Mouse (Mus musculus) stomach, postnatal 0 days (tissue): ENCODE measurements around the gene Arhgap42. TPM values are rescaled to one million over a fixed set of nuclear protein-coding genes. Genes with fewer than 3 reads are reported as not detected.

Experiments used
- ATAC-seq: fragments of 200-750 bp; cut with Nextera tagmentation; 2 replicates; pipeline ENCODE4 v1.8.0; 2017; ENCODE audit not compliant: low FRiP score, low TSS enrichment
- DNase-seq: peaks from one replicate; pipeline ENCODE4 v3.0.0-alpha.2; 2016; ENCODE audit warnings: low spot score
- H3K27ac ChIP-seq: fragments of 300-500 bp; sonication (generic); replicated peaks from 2 replicates; pipeline ENCODE4 v1.5.1; 2014; ENCODE audit warnings: mild to moderate bottlenecking, control low read depth
- H3K27me3 ChIP-seq: fragments of 300-500 bp; sonication (generic); 2 replicates; pipeline ENCODE4 v1.6.1; 2014; ENCODE audit warnings: low read length; ENCODE audit not compliant: control insufficient read depth, insufficient read depth
- H3K36me3 ChIP-seq: fragments of 300-500 bp; sonication (generic); 2 replicates; pipeline ENCODE4 v1.6.1; 2014; ENCODE audit warnings: low read length, mixed read lengths; ENCODE audit not compliant: control insufficient read depth, insufficient read depth
- H3K4me1 ChIP-seq: fragments of 300-500 bp; sonication (generic); replicated peaks from 2 replicates; pipeline ENCODE4 v1.6.1; 2014; ENCODE audit warnings: antibody characterized with exemption; ENCODE audit not compliant: control insufficient read depth, insufficient read depth
- H3K4me2 ChIP-seq: fragments of 300-500 bp; sonication (generic); replicated peaks from 2 replicates; pipeline ENCODE4 v1.6.1; 2014; ENCODE audit warnings: low read depth, mild to moderate bottlenecking, control low read depth, moderate library complexity
- H3K4me3 ChIP-seq: fragments of 300-500 bp; sonication (generic); 2 replicates; pipeline ENCODE4 v1.5.1; 2014; ENCODE audit warnings: low read depth, low read length, control low read depth
- H3K9ac ChIP-seq: fragments of 300-500 bp; sonication (generic); 2 replicates; pipeline ENCODE4 v1.6.1; 2014; ENCODE audit warnings: mild to moderate bottlenecking, low read length, control low read depth, mixed read lengths
- H3K9me3 ChIP-seq: fragments of 300-500 bp; sonication (generic); 2 replicates; pipeline ENCODE4 v1.6.1; 2016; ENCODE audit warnings: low read length; ENCODE audit not compliant: control insufficient read depth
- CTCF ChIP-seq: IDR thresholded peaks from 2 replicates; pipeline ENCODE4 v1.5.1; 2016; ENCODE audit warnings: antibody characterized with exemption, low read depth, mild to moderate bottlenecking, moderate library complexity
- EP300 ChIP-seq: optimal IDR thresholded peaks from 2 replicates; pipeline ENCODE3; 2016; ENCODE audit warnings: antibody characterized with exemption
- WGBS: fragments of 180-500 bp; shearing (Covaris S2); extraction: QIAGEN DNeasy Blood & Tissue Kit; methylation state at CpG from one replicate; pipeline ENCODE4 v1.1.7; 2014; 5-methylcytosine and 5-hydroxymethylcytosine counted together
- polyA plus RNA-seq: library from polyadenylated mRNA; unstranded; fragments of >200 nt; fragmentation: Nextera tagmentation; extraction: Ambion mirVana; gene quantifications from 2 replicates; pipeline ENCODE4 v1.2.1, GENCODE M21; 2015

Gene Arhgap42
- polyA plus RNA-seq, 1 experiment from 2014 or later = 21.7 TPM

GRCm38 (mm10) chr9:9237511-9237910 is 1.4 kb downstream of the Arhgap42 start:
- DNase-seq = no peak
- H3K9ac ChIP-seq = peak overlapping the region; percentile 45

GRCm38 (mm10) chr9:9229662-9230061 is 9.2 kb downstream of the Arhgap42 start:
- Histone ChIP-seq H3K4me3 (no peak overlapping the region), H3K4me1 (no peaks in the 10 kb centered on the region), H3K4me2 (no peak overlapping the region), H3K36me3 (no peaks in the 10 kb centered on the region), H3K9ac (no peak overlapping the region), H3K9me3 (no peaks in the 10 kb centered on the region), H3K27ac (no peak overlapping the region), H3K27me3 (no peaks in the 10 kb centered on the region)
- ATAC-seq = no peak
- no peak for DNase-seq
- TF ChIP-seq CTCF = no peak
- TF ChIP-seq EP300 = no peak
- WGBS = 70% methylated on average over 3 of the region's 3 CpGs

More at GRCm38 (mm10) chr9:9237511-9237910, 1.4 kb downstream of the Arhgap42 start:
- Histone ChIP-seq H3K4me1 (0 out of 2 replicates have a peak, but pooled peaks cover 2% of the 10 kb centered on the region), H3K27me3 (no peaks in the 10 kb centered on the region), H3K9me3 (no peaks in the 10 kb centered on the region), H3K4me2 (peak overlapping the region; percentile 69), H3K27ac (no peak overlapping the region; the same call in 1 of the 2 replicates), H3K4me3 (peak overlapping the region; percentile 85), H3K36me3 (no peaks in the 10 kb centered on the region)
- TF ChIP-seq CTCF = no peak
- no peak for TF ChIP-seq EP300
- no peak for ATAC-seq
- WGBS = 33% methylated on average over 5 of the region's 5 CpGs

- H3K4me1 ChIP-seq = no peaks in the 10 kb centered on the region
- DNase-seq = no peak
- ATAC-seq = no peak
- 69% methylated on average over 1 of the region's 1 CpGs for WGBS
- H3K27me3 ChIP-seq = no peaks in the 10 kb centered on the region
- no peak overlapping the region for H3K4me2 ChIP-seq
- H3K9ac ChIP-seq = no peak overlapping the region
- no peaks in the 10 kb centered on the region for H3K9me3 ChIP-seq
- TF ChIP-seq EP300 (no peak), CTCF (no peak)
- H3K4me3 ChIP-seq = no peak overlapping the region
- H3K36me3 ChIP-seq = no peaks in the 10 kb centered on the region
- H3K27ac ChIP-seq = no peak overlapping the region
Measured at GRCm38 (mm10) chr9:9224837-9225236, 14.1 kb downstream of the Arhgap42 start.

GRCm38 (mm10) chr9:9223384-9223783 is 15.5 kb downstream of the Arhgap42 start:
- Histone ChIP-seq H3K4me3 (no peak overlapping the region), H3K27ac (no peak overlapping the region), H3K4me2 (no peak overlapping the region), H3K27me3 (no peaks in the 10 kb centered on the region), H3K36me3 (no peaks in the 10 kb centered on the region), H3K9ac (no peak overlapping the region), H3K9me3 (no peaks in the 10 kb centered on the region), H3K4me1 (no peaks in the 10 kb centered on the region)
- TF ChIP-seq EP300 (no peak), CTCF (no peak)
- WGBS = 66% methylated on average over 3 of the region's 3 CpGs
- DNase-seq = no peak
- no peak for ATAC-seq

- no peak overlapping the region for H3K4me3 ChIP-seq
- no peak for TF ChIP-seq EP300
- TF ChIP-seq CTCF = no peak
- H3K4me1 ChIP-seq = no peaks in the 10 kb centered on the region
- H3K4me2 ChIP-seq = no peak overlapping the region
- no peaks in the 10 kb centered on the region for H3K9me3 ChIP-seq
- no peaks in the 10 kb centered on the region for H3K36me3 ChIP-seq
- DNase-seq (no peak), ATAC-seq (no peak)
- 68% methylated on average over 3 of the region's 3 CpGs for WGBS
- no peak overlapping the region for H3K27ac ChIP-seq
- no peak overlapping the region for H3K9ac ChIP-seq
- H3K27me3 ChIP-seq = no peaks in the 10 kb centered on the region
Measured at GRCm38 (mm10) chr9:9221950-9222486, 16.9 kb downstream of the Arhgap42 start.

- peak; percentile 23; the same call in 1 of the 2 replicates for TF ChIP-seq CTCF
- TF ChIP-seq EP300 = no peak
- no peak overlapping the region for H3K27ac ChIP-seq
- H3K4me3 ChIP-seq = no peak overlapping the region
- DNase-seq (no peak), ATAC-seq (peak; percentile 65; the same call in 1 of the 2 replicates)
- no peak overlapping the region for H3K4me2 ChIP-seq
- no peaks in the 10 kb centered on the region for H3K9me3 ChIP-seq
- 59% methylated on average over 4 of the region's 4 CpGs for WGBS
- H3K9ac ChIP-seq = no peak overlapping the region
- H3K4me1 ChIP-seq = no peaks in the 10 kb centered on the region
- no peaks in the 10 kb centered on the region for H3K36me3 ChIP-seq
- H3K27me3 ChIP-seq = no peaks in the 10 kb centered on the region
Measured at GRCm38 (mm10) chr9:9221185-9221584, 17.7 kb downstream of the Arhgap42 start.
